Mouse (Mus musculus) cortical plate, adult 2 months (tissue): ENCODE results near the gene Nanp.

ENCODE experiments used
- CTCF ChIP-seq: fragments of 200-500 bp; IDR thresholded peaks from 2 replicates; pipeline ENCODE4 v1.5.1; 2011; ENCODE audit warnings: mild to moderate bottlenecking, control low read depth, low read length; ENCODE audit not compliant: insufficient read depth; ENCODE audit errors: extremely low read depth
- POLR2A ChIP-seq: fragments of 200-500 bp; IDR thresholded peaks from 2 replicates; pipeline ENCODE4 v1.6.1; 2011; ENCODE audit warnings: mild to moderate bottlenecking, low read length, control low read depth; ENCODE audit not compliant: insufficient read depth; ENCODE audit errors: extremely low read depth

DNA sequence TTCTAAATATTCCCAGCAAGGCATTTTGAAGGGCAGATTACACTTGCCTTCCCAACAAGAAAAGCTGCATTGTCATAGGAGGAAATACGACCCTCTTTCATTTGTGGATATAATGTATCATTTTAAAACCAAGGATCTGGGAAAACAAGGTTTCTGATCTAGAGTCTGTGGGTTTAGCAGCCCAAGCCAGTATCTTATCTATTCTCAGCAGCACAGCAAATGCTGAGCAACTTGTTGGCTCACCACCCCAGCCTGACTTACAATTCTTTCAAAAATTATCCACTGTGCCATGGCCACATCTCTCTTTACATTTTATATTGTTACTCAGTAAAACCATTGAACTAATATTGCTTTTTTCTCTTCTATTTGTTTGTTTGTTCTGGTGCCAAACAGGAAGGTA lies 27.9 kb downstream of the Nanp start:
- no peak for TF ChIP-seq CTCF
- no peak for TF ChIP-seq POLR2A
